Mouse (Mus musculus) T-cell, adult 2 months (primary cell): ENCODE data around the gene Apoe.

Experiments
- DNase-seq: peaks from one replicate; pipeline ENCODE4 v3.0.0; 2022; ENCODE audit warnings: low spot score

Gene Apoe

DNA sequence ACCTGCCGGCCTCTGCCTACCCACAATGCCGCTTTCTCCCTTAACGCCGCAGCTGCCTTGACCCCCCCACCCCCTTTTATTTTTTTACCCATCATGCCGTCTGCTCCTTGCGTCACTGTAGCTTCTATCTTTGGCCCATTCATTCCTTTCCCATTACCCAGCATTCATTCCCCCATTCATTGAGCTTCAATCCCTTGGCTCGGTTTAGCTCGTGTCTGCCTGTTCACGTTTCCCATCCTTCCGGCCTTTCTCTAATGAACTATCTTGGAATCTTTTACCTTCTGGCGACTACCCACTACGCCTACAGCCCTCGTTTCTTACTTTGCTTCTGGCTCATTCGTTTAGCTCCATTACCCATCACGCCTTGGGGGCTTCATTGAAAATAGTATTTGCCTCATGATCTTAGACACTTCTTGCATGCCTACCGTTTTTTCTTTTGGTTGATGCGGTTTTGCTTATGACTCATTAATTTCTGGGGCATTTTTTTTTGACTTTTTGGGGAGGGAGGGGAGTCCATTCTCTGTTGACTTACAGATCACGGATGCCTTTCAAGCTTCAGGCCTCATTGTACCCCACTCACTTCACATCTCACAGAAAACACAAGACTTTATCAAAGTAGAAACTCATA, 17.2 kb upstream of the Apoe start:
- DNase-seq = peak; percentile 42

- DNase-seq = peak; percentile 100
These were observed 16.5 kb upstream of the Apoe start, which contains the start of gene Tomm40 for GRCm38 (mm10) chr7:19715239-19716054. Tomm40 (minus strand) TSS chr7:19715438.

DNA sequence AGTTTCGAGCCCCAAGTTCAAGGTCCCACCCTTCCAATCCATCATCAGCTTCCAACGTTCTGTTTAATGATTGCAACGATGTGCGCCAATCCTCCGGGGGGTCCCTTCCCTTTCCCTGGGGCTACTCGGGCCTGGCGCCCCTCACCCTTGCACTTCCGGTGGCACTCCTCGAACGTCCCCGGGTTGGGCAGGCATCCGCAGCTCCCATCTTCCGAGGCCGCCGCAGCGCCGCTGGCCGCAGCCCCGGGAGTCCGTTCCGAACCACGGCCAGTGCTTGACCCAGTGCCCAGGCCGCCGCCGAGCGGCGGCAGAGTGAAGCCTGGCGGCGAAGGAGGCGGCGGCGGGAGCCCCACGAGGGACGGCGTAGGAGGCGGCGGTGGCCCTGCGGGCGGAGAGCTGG, 15.8 kb upstream of the Apoe start:
- no peak for DNase-seq

DNA sequence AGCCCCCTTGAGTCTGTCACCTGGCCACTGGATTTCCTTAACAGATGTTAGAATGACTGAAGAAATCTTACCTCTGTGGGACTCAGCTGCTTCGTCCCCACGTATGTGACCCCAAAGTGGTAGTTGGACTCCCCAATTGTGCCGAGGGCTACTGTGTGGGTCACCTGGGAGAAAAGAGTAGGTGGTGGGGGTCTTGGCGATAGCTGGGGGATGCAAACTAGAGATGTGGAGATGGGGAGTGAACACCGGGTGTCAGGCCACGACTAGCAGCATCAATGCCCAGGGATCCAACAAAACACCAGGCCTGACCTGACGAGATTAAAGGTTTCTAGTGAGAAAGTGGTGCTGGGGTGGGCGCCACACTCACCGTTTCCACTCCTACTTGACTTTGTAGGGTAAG, 14.6 kb upstream of the Apoe start:
- DNase-seq = no peak

GRCm38 (mm10) chr7:19713196-19713595, 14.2 kb upstream of the Apoe start:
- no peak for DNase-seq

GRCm38 (mm10) chr7:19712414-19712813, 13.4 kb upstream of the Apoe start:
- no peak for DNase-seq

DNA sequence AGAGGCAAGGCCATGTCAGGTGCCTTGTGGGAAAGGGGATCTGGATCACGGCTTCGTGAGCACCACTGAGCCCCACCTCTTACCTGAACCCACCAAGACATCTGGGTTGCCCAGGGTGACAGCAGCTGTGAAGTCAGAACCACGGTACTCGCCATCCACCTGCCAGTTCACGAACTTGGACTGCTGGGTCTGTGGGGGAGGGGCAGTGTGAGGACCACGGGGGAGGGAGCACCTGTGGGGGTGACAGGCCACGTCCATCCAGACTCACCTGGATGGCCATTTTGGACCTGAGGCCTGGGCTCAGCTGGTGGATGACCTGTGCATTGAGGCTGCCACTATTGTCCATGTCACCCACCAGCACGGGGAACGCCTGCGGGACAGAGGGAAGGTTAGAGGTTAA, 11.7 kb upstream of the Apoe start:
- no peak for DNase-seq

GRCm38 (mm10) chr7:19705271-19705670, 6.3 kb upstream of the Apoe start:
- no peak for DNase-seq

DNA sequence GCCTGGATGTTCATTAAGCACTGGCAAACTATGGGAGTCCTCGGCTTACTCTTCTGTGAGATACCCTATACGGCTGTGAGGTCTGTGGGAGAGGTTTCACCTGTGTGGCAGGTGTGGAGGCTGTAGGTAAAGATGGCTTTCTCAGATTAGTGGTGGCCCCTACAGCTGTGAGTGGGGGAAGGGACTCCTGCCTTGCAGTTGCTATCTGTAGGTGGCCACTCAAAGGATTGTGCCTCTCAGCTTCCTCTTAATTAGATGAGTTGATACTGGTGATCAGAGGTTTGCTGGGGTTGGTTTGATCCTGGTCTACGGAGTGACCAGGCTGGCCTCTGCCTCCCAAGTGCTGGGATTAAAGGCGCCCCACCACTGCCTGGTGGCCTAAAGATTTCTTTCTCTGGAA, 5.5 kb upstream of the Apoe start:
- DNase-seq = no peak

DNA sequence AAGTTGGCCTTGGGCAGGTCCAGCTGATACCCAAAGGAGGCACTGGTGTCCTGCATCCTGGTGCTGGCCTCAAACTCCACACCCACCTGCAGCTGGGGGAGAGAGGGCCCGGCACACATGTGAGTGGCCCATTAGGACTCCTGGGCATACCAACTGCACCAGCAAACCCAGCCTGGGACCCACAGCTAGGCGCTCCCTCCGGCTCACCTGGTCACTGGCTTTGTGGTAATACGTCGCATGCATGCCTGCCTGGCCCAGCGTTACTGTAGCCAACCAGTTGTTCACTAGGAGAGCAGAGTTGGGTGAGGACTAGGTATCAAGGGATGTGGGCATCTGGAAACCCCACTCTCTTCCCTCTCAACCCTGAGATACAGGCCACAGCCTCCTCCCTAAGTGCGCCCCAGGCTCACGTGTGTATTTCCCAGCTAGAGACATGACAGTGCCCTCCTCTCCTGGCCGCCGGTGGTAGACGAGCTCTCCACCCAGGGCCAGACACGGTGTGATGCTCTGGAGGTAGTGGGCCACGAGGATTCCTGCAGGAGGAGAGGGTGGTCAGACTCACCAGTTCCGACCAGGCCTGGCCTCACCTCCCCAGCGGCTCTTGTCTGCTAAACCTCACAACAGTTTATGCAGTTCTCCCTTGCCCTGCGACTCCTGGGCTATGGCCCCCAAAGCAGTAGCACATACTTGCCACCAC, 4.0 kb upstream of the Apoe start:
- DNase-seq = no peak

DNA sequence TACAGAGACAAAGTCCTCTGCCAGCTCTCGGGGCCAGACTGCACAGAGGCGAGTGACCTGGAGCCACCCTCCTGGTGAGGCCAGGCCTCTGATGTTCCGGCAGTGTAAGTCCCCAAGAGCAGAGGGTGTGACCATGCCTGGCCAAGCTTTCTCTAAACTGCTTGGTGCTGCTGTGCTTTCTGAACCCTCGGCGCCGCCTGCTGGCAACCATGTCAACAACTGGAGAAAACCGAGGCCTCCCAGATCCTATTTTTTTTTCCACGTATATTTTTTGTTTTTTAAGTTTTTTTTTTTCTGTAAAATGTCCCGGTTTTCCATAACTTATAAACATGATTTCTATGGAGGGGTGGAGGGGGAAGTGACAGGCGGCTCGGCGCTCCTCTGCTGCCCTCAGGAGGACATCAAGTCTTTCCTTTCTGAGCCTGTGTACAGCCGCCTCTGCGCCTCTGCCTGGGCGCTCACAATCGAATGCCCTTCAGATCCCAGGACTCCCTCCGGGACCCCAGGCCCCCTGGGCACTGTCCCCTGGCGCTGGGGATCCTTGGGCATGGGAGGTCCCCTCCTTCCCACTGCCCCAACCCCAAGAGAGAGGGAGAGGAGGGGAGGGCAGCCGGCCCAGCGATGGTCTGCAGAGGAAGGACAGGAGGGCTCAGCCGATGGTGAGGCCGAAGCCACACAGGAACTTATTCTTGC, 2.2 kb upstream of the Apoe start:
- no peak for DNase-seq

DNA sequence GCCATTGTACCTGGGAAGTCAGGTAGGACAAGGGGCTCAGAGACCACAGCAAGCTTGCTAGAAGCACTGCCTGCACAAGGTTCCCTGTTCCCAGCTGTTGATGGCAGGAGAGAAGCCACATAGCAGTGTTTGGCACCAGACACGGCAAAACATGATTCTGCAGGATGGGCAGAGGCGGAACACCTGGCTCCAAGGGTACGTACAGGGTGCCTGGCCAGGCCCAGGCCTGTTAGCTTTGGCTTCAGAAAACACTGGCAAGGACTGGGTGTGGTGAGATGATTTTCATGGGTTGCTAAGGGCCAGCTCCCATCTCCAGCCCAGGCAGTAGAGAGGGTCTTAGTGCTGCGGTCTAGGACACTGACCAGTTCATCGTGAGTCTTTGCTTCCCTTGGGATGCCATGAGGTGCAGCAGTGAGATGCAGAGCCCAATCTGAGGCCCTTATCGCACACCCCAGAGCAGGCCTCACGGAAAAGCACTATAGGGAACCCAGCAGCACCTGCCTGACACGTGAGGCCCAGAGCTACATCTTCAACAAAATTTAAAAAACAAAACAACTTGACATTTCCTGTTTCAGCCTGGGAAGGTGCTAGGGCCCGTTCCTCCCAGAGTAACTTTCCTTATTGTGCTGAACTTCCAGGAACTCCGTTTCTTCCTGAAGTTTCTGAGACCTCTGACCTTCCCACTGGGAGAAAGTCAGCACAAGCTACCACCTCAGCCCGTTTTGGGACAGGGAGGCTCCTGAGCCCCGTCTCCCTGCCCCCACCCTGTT, 1.5 kb upstream of the Apoe start:
- no peak for DNase-seq

DNA sequence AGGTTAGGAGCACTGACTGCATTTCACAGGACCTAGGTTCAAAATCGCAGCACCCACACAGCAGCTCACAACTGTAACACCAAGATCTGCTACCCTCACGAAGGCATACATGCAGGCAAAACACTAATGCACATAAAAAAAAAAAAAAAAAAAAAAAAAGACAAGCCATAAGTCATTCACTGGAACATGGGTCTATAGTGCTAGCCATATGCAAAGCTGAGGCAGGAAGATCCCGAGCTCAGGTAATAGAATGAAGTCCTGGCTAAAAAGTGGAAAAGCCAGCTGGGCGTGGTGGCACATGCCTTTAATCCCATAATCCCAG, 800 bp upstream of the Apoe start:
- no peak for DNase-seq

- DNase-seq = no peak
These were observed 760 bp downstream of the Apoe start for GRCm38 (mm10) chr7:19697949-19698906.

DNA sequence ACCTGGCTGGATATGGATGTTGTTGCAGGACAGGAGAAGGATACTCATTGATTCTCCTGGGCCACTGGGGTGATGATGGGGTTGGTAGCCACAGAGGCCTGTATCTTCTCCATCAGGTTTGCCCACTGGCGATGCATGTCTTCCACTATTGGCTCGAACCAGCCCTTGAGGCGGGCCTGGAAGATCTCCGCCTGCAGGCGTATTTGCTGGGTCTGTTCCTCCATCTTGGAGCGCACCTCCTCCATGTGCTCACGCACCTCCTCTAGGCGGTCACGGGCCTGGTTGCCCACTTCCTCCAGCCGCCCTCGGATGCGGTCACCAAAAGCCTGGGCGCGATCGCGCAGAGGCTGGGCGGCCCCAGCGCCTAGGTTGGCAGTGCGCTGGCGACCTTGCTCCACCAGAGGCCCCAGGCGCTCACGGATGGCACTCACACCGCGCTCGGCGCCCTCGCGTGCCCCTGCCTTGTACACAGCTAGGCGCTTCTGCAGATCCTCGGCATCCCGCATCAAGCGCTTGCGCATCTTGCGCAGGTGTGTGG, 2.6 kb downstream of the Apoe start:
- no peak for DNase-seq

DNA sequence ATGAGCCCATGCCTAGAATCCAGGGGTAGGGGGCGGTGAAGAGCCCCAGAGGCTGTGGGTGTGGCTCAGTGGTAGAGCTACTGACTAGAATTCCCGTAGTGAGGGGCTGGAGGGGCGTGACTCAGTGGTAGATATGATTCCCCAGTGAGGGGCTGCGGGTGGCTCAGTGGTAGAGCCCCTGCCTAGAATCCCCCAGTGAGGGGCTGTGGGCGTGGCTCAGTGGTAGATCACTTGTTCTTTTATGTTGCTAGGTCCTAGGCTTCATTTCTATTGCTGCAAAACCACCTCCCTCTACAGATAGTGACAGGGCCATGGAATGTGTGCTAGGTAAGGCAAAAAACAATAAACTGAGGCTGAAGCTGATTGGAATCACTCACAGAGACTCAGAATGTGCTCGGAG, 3.1 kb downstream of the Apoe start:
- no peak for DNase-seq

DNA sequence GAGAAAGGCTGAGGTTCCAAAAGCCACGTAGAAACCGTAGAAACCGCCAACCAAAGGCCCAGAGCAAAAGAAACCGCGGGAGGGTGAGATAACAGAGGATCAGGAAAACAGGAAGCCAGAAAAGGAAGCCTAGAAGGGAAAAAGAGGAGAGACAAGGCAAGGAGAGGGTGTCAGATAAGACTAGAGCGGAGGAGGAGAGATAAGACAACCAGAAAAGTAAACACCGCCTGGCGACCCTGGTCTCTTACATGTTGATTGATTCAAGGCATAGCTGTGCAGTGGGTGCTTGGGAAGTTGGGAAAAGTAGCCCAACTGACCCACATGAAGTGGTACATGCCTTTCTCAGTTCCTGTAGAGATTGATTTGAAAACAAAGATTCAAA, 3.8 kb downstream of the Apoe start:
- DNase-seq = no peak

DNA sequence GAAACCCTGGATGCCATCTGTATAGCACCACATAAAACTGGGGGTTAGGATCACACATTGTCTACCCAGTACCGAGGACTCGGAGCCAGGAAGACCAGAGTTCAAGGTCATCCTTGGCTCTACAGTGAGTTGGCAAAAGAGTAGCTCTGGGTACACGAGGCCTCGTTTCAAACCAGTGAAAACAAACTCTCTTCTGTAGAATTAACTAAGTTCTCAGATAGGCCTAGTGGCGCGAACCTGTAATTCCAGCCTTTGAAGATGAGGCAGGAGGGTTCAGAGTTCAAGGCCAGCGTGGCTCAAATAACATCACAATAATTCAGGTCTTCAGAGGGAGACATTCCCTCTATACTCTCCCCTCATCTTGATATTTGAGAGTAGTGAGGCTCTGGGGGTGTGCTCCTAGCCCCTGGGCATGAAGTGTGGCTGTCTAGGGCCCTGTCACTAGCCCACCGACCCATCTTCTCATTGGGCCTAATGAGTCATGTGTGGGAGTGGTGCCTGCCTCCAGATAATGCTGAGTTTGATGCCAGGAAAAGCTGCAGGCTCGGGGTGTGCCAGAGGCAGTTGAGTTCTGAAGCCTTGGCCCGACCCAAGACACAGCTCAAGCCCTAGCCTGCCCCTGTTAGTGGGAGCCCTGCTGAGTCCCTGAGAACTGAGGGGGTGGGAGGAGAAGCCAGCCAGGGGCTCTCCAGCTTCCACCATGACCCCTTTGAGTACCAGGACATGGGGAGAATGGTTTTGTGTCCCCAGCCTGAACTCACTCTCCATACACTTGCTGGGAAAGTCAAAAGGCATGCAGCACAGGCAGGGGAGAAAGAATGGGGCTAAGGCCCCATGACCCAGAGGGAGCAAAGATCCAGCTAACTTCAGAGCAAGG, 4.4 kb downstream of the Apoe start:
- DNase-seq = no peak

DNA sequence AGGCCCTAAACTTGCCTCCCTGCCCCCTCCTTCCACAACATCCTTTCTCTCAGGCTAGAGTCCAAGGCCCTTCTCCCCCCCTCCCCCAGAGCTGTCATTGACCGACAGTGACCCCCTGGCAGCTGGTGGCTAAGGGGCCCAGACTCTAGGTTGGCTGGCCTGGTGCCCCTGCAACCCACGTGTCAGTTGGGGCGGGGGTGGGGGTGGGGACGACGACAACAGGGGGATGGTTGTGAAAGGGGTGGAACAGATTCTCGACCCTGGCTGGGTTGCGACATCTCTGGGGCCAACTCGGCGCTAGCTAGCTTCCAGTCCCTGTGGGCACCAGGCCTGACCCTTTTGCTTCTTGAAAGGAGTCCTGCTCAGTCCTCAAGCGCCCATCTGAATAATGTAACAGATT, 5.6 kb downstream of the Apoe start:
- no peak for DNase-seq
